Mouse (Mus musculus) ES-E14 (cell line): ENCODE data around the gene Lcn8. TPM values are rescaled to one million over a fixed set of nuclear protein-coding genes. Genes with fewer than 3 reads are reported as not detected.

Experiments used
- DNase-seq: peaks from one replicate; pipeline ENCODE4 v3.0.0-alpha.2; 2013; ENCODE audit warnings: low read depth, low spot score
- H3K27ac ChIP-seq: 2 replicates; pipeline ENCODE4 v1.5.1; 2012; ENCODE audit warnings: low read depth, mild to moderate bottlenecking, low read length, moderate library complexity, mixed read lengths; ENCODE audit not compliant: poor library complexity, insufficient read depth, severe bottlenecking
- H3K36me3 ChIP-seq: 2 replicates; pipeline ENCODE4 v1.6.1; 2012; ENCODE audit warnings: mild to moderate bottlenecking, low read length, moderate library complexity, mixed read lengths; ENCODE audit not compliant: control insufficient read depth, poor library complexity, insufficient read depth, severe bottlenecking
- H3K4me1 ChIP-seq, 2 experiments: fragments of 150-350 bp in 1 of 2; sonication (generic) in 1 of 2; 2 replicates each; pipeline ENCODE4 v1.6.1; 2012; ENCODE audit warnings: low read length in 2 of 2, mild to moderate bottlenecking in 1 of 2, mixed read lengths in 1 of 2; ENCODE audit not compliant: control insufficient read depth in 2 of 2, insufficient read depth in 2 of 2, poor library complexity in 1 of 2
- H3K4me3 ChIP-seq, 2 experiments: fragments of 150-350 bp in 1 of 2; sonication (generic) in 1 of 2; 2 replicates each; pipeline ENCODE4 v1.5.1; 2012; ENCODE audit warnings: low read length in 2 of 2, low read depth in 1 of 2, mild to moderate bottlenecking in 1 of 2, mixed read lengths in 1 of 2; ENCODE audit not compliant: insufficient read depth in 1 of 2, poor library complexity in 1 of 2, severe bottlenecking in 1 of 2
- H3K9ac ChIP-seq: 2 replicates; pipeline ENCODE4 v1.6.1; 2012; ENCODE audit warnings: low read depth, mild to moderate bottlenecking, low read length, mixed read lengths; ENCODE audit not compliant: poor library complexity, insufficient read depth, severe bottlenecking
- H3K9me3 ChIP-seq: fragments of 150-350 bp; sonication (generic); 2 replicates; pipeline ENCODE4 v1.6.1; 2012; ENCODE audit warnings: low read depth, mild to moderate bottlenecking, low read length; ENCODE audit not compliant: control insufficient read depth, insufficient read depth
- CHD2 ChIP-seq: IDR thresholded peaks from 2 replicates; pipeline ENCODE4 v1.6.1; 2014; ENCODE audit warnings: mild to moderate bottlenecking, low read depth, low read length, inconsistent platforms
- HCFC1 ChIP-seq: IDR thresholded peaks from 2 replicates; pipeline ENCODE4 v1.6.1; 2012; ENCODE audit warnings: low read length, inconsistent platforms, borderline replicate concordance; ENCODE audit not compliant: insufficient read depth
- MAFK ChIP-seq: IDR thresholded peaks from 2 replicates; pipeline ENCODE4 v1.6.1; 2014; ENCODE audit warnings: mild to moderate bottlenecking, low read depth, low read length, inconsistent platforms; ENCODE audit not compliant: insufficient read depth
- ZC3H11A ChIP-seq: IDR thresholded peaks from 2 replicates; pipeline ENCODE4 v1.6.1; 2012; ENCODE audit warnings: low read depth, mild to moderate bottlenecking, inconsistent platforms, low read length, borderline replicate concordance
- ZNF384 ChIP-seq: IDR thresholded peaks from 2 replicates; pipeline ENCODE4 v1.6.1; 2012; ENCODE audit warnings: low read depth, low read length, inconsistent platforms
- in situ Hi-C, 2 experiments: fragments of 600-800 bp; cut with MboI; formaldehyde crosslinking; loops; one replicate each; pipeline ENCODE4 v1.15.1; 2025; ENCODE audit warnings: low sequenced_read_pairs in 2 of 2, inconsistent platforms in 1 of 2; ENCODE audit not compliant: unreplicated experiment in 2 of 2
- total RNA-seq: library from RNA; depleted of rRNA; stranded (reverse); fragments of 300-350 nt; gene quantifications from 2 replicates; pipeline ENCODE4 v1.2.3, GENCODE M21; 2012; rRNA removed

The Lcn8 gene
- total RNA-seq: not detected in 2 replicates

- Histone ChIP-seq H3K27ac (no peak within 1 kb of the TSS), H3K4me1 (no peaks in the 10 kb centered on the region), H3K4me3 (no peak within 1 kb of the TSS), H3K9me3 (no peaks in the 10 kb centered on the region), H3K36me3 (no peaks in the 10 kb centered on the region), H3K9ac (no peak within 1 kb of the TSS)
- TF ChIP-seq CHD2 (no peak), MAFK (no peak), ZNF384 (no peak), ZC3H11A (no peak), HCFC1 (no peak)
- DNase-seq: no peak
- in situ Hi-C loops: no loop called here
Observed at GRCm38 (mm10) chr2:25652902-25653301, at the start of gene Lcn8. Gene Lcn8, plus strand, starts transcription at chr2:25653120.

GRCm38 (mm10) chr2:25607761-25608622, 44.9 kb upstream of the Lcn8 start, which contains the start of gene Rabl6:
Gene Rabl6, minus strand, starts transcription at chr2:25608521.
- no peak within 1 kb of the TSS for H3K27ac ChIP-seq
- no peak for TF ChIP-seq CHD2
- peak; percentile 75 for TF ChIP-seq HCFC1

GRCm38 (mm10) chr2:25608671-25609070, 44.2 kb upstream of the Lcn8 start:
- Histone ChIP-seq H3K36me3 (no peaks in the 10 kb centered on the region), H3K27ac (no peak overlapping the region), H3K9me3 (no peaks in the 10 kb centered on the region), H3K4me3 (peak overlapping the region in 1 of 2 experiments; percentile 80; a peak in 2 of 4 replicates), H3K9ac (no peak overlapping the region), H3K4me1 (no peaks in the 10 kb centered on the region)
- TF ChIP-seq HCFC1: no peak
- TF ChIP-seq CHD2: no peak
- no peak for TF ChIP-seq MAFK
- TF ChIP-seq ZNF384: no peak
- TF ChIP-seq ZC3H11A: no peak
- in situ Hi-C loops: no loop called here
- DNase-seq: no peak

More at GRCm38 (mm10) chr2:25607761-25608622, 44.9 kb upstream of the Lcn8 start, which contains the start of gene Rabl6:
- in situ Hi-C loops: no loop called here
- DNase-seq: peak; percentile 71
- H3K36me3 ChIP-seq: no peaks in the 10 kb centered on the region; the same call in 1 of the 2 replicates
- H3K4me3 ChIP-seq: peak within 1 kb of the TSS; percentile 80
- H3K4me1 ChIP-seq: no peaks in the 10 kb centered on the region
- H3K9me3 ChIP-seq: no peaks in the 10 kb centered on the region
- peak within 1 kb of the TSS; percentile 88 for H3K9ac ChIP-seq

- Histone ChIP-seq H3K4me3 (peak overlapping the region; percentile 42 to 54), H3K4me1 (no peaks in the 10 kb centered on the region; a peak in 1 of 4 replicates), H3K9ac (0 out of 2 replicates have a peak overlapping the region, but pooled peaks have one; percentile 15), H3K9me3 (no peaks in the 10 kb centered on the region), H3K36me3 (no peaks in the 10 kb centered on the region; the same call in 1 of the 2 replicates), H3K27ac (no peak overlapping the region)
- TF ChIP-seq HCFC1: no peak
- no peak for TF ChIP-seq ZC3H11A
- no peak for TF ChIP-seq ZNF384
- in situ Hi-C loops: no loop called here
- peak; percentile 9 for DNase-seq
Observed at GRCm38 (mm10) chr2:25616398-25616797, 36.5 kb upstream of the Lcn8 start.
